Mouse (Mus musculus): ENCODE measurements around the gene Lgals3.
"Not testable (repeated sequence)": the region's sequence is repeated elsewhere in the genome, so short reads cannot be mapped to it uniquely, and the experiment has no call there.

The Lgals3 gene

GRCm38 (mm10) chr14:47367461-47367860, at the start of gene Lgals3:
Lgals3 (plus strand) TSS chr14:47367751.
- DNase-seq: peak; percentile 45

- no peak for DNase-seq
Measured at GRCm38 (mm10) chr14:47319362-47319761, 48.2 kb upstream of the Lgals3 start.

GRCm38 (mm10) chr14:47321581-47321980, 46.0 kb upstream of the Lgals3 start:
- not testable (repeated sequence) for DNase-seq

- no peak for DNase-seq
Measured at GRCm38 (mm10) chr14:47325965-47326761, 41.4 kb upstream of the Lgals3 start.

- DNase-seq: no peak
Measured at GRCm38 (mm10) chr14:47327347-47327746, 40.2 kb upstream of the Lgals3 start.

- no peak for DNase-seq
Measured at GRCm38 (mm10) chr14:47331920-47332319, 35.6 kb upstream of the Lgals3 start.

GRCm38 (mm10) chr14:47334819-47335218, 32.7 kb upstream of the Lgals3 start:
- peak; percentile 80 for DNase-seq

GRCm38 (mm10) chr14:47335300-47335699, 32.3 kb upstream of the Lgals3 start:
- DNase-seq: no peak

GRCm38 (mm10) chr14:47340231-47340925, 27.2 kb upstream of the Lgals3 start:
- DNase-seq: no peak

- DNase-seq: no peak
Measured at GRCm38 (mm10) chr14:47341811-47342291, 25.7 kb upstream of the Lgals3 start.

GRCm38 (mm10) chr14:47346715-47347114, 20.8 kb upstream of the Lgals3 start:
- DNase-seq: no peak

- DNase-seq: no peak
Measured at GRCm38 (mm10) chr14:47350974-47351373, 16.6 kb upstream of the Lgals3 start.

GRCm38 (mm10) chr14:47352272-47352671, 15.3 kb upstream of the Lgals3 start:
- DNase-seq: no peak

- DNase-seq: no peak
Measured at GRCm38 (mm10) chr14:47353240-47353639, 14.3 kb upstream of the Lgals3 start.

GRCm38 (mm10) chr14:47354111-47354577, 13.4 kb upstream of the Lgals3 start:
- DNase-seq: peak; percentile 42

- DNase-seq: no peak
Measured at GRCm38 (mm10) chr14:47354948-47355347, 12.6 kb upstream of the Lgals3 start.

- DNase-seq: no peak
Measured at GRCm38 (mm10) chr14:47356622-47357021, 10.9 kb upstream of the Lgals3 start.

- DNase-seq: no peak
Measured at GRCm38 (mm10) chr14:47359610-47360009, 7.9 kb upstream of the Lgals3 start.

- DNase-seq: no peak
Measured at GRCm38 (mm10) chr14:47361418-47361817, 6.1 kb upstream of the Lgals3 start.

GRCm38 (mm10) chr14:47361899-47362298, 5.7 kb upstream of the Lgals3 start:
- DNase-seq: no peak

- DNase-seq: peak; percentile 65
Measured at GRCm38 (mm10) chr14:47364742-47365449, 2.7 kb upstream of the Lgals3 start.

GRCm38 (mm10) chr14:47366881-47367321, 650 bp upstream of the Lgals3 start:
- DNase-seq: peak; percentile 53

- peak; percentile 57 for DNase-seq
Measured at GRCm38 (mm10) chr14:47369741-47370140, 2.2 kb downstream of the Lgals3 start.

Data from thymus, postnatal 4 days (tissue).